Mouse (Mus musculus) myocyte (in vitro differentiated cells): Measurements from ENCODE around the gene Slc35e3.

Source experiments
- CEBPB ChIP-seq: IDR thresholded peaks from 2 replicates; pipeline ENCODE4 v1.6.1; 2011; ENCODE audit warnings: mild to moderate bottlenecking, moderate library complexity; ENCODE audit not compliant: poor library complexity, insufficient read depth, severe bottlenecking
- E2F4 ChIP-seq: IDR thresholded peaks from one replicate; pipeline ENCODE4 v1.6.1; 2011; ENCODE audit warnings: mild to moderate bottlenecking, control low read depth, moderate library complexity; ENCODE audit not compliant: insufficient read depth
- MAX ChIP-seq: IDR thresholded peaks from one replicate; pipeline ENCODE4 v1.6.1; 2011; ENCODE audit warnings: low read depth, mild to moderate bottlenecking, control low read depth
- POLR2A ChIP-seq: IDR thresholded peaks from one replicate; pipeline ENCODE4 v1.6.1; 2011; ENCODE audit warnings: low read depth, mild to moderate bottlenecking, control low read depth, moderate library complexity; ENCODE audit not compliant: insufficient read length
- POLR2AphosphoS2 ChIP-seq: IDR thresholded peaks from one replicate; pipeline ENCODE4 v1.6.1; 2011; ENCODE audit warnings: low read depth, control low read depth; ENCODE audit not compliant: insufficient read length
- TCF12 ChIP-seq: IDR thresholded peaks from one replicate; pipeline ENCODE4 v1.6.1; 2011; ENCODE audit warnings: mild to moderate bottlenecking, control low read depth; ENCODE audit not compliant: poor library complexity, insufficient read depth, severe bottlenecking
- USF1 ChIP-seq: IDR thresholded peaks from one replicate; pipeline ENCODE4 v1.6.1; 2011; ENCODE audit warnings: low read depth, mild to moderate bottlenecking, control low read depth, moderate library complexity

DNA sequence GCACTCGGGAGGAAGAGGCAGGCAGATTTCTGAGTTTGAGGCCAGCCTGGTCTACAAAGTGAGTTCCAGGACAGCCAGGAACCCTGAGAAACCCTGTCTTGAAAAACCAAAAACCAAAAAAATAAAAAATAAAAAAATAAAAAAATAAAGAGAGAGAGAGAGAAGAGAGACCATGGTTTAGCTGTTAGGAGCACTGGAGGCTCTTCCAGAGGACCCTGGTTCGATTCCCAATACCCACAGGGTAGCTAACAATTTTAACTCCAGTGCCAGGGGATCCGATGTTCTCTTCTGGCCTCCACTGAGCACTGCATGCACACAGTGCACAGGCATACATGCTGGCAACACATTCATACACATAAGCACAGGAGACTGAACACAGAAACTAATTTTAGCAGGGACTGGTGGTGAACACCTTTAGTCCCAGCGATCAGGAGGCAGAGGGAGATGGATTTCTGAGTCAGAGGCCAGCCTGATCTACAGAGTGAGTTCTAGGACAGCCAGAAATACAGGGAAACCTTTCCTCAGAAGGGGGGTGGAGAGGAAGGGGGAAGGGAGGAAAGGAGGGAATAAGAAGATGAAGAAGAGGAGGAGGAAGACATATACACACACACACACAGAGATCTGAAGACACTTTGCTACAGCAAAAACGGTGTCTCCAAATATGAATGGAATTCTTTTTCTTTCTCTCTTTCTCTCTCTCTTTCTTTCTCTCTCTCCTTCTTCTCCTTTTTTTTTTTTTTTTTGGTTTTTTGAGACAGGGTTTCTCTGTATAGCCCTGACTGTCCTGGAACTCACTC is 6.9 kb upstream of the Slc35e3 start:
- TF ChIP-seq MAX, result no peak
- TF ChIP-seq TCF12, result no peak
- TF ChIP-seq POLR2A, result no peak
- no peak for TF ChIP-seq USF1
- TF ChIP-seq POLR2AphosphoS2, result no peak
- TF ChIP-seq E2F4, result no peak
- no peak for TF ChIP-seq CEBPB
